Mouse (Mus musculus) C2C12 (cell line): ENCODE results near the gene Csrp2.

Source experiments
- CEBPB ChIP-seq: IDR thresholded peaks from one replicate; pipeline ENCODE4 v1.6.1; 2011; ENCODE audit warnings: low read depth, mild to moderate bottlenecking, control low read depth, moderate library complexity
- CTCF ChIP-seq: IDR thresholded peaks from one replicate; pipeline ENCODE4 v1.5.1; 2011; ENCODE audit not compliant: control insufficient read depth, insufficient read depth, insufficient read length
- MAX ChIP-seq: IDR thresholded peaks from one replicate; pipeline ENCODE4 v1.6.1; 2011; ENCODE audit warnings: mild to moderate bottlenecking, control low read depth
- MYOD1 ChIP-seq: IDR thresholded peaks from one replicate; pipeline ENCODE4 v1.6.1; 2011; ENCODE audit warnings: low read depth; ENCODE audit not compliant: control insufficient read depth, insufficient read length
- USF1 ChIP-seq: IDR thresholded peaks from one replicate; pipeline ENCODE4 v1.6.1; 2011; ENCODE audit warnings: low read depth, mild to moderate bottlenecking, control low read depth, moderate library complexity

- no peak for TF ChIP-seq CTCF
- TF ChIP-seq USF1, result no peak
- no peak for TF ChIP-seq MYOD1
- TF ChIP-seq MAX, result no peak
- TF ChIP-seq CEBPB, result no peak
These were observed 19.7 kb upstream of the Csrp2 start for GRCm38 (mm10) chr10:110899744-110900501.
